Mouse (Mus musculus) spleen, postnatal 4 days (tissue): Measurements from ENCODE around the gene Enc1.
A peak's percentile ranks its signal among the peaks of the same experiment; 100 is the strongest.

ENCODE experiments used
- DNase-seq, 2 experiments: peaks; one replicate each; pipeline ENCODE4 v3.0.0; 2022; ENCODE audit warnings: low spot score in 2 of 2

Gene Enc1

GRCm38 (mm10) chr13:97227795-97228194 is 13.1 kb upstream of the Enc1 start:
- no peak for DNase-seq

- DNase-seq = no peak
Measured at GRCm38 (mm10) chr13:97230101-97230500, 10.8 kb upstream of the Enc1 start.

- no peak for DNase-seq
Measured at GRCm38 (mm10) chr13:97233092-97233491, 7.8 kb upstream of the Enc1 start.

GRCm38 (mm10) chr13:97234785-97235417 is 6.0 kb upstream of the Enc1 start:
- DNase-seq = peak; percentile 69 to 85

DNA sequence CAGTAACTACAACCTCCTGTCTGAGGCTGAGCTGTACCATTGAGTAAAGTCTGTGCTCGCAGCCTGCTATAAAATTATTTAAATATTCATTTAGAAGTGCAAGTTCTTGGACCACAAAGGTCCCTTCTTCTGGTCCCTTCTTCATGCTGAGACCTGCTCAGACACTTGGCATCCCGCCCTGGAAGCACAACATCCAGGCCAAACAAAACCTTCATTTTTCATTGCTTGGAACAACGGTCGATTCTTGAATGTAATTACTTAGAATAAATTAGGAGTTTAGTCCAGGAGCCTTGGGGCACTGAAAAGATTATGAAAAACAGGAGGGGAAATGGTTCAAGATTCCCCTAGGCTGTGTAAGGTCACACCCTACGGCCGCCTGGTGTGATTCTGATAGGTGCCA is 5.0 kb upstream of the Enc1 start:
- DNase-seq = no peak

- DNase-seq = no peak
Measured at GRCm38 (mm10) chr13:97237700-97238099, 3.2 kb upstream of the Enc1 start.

DNA sequence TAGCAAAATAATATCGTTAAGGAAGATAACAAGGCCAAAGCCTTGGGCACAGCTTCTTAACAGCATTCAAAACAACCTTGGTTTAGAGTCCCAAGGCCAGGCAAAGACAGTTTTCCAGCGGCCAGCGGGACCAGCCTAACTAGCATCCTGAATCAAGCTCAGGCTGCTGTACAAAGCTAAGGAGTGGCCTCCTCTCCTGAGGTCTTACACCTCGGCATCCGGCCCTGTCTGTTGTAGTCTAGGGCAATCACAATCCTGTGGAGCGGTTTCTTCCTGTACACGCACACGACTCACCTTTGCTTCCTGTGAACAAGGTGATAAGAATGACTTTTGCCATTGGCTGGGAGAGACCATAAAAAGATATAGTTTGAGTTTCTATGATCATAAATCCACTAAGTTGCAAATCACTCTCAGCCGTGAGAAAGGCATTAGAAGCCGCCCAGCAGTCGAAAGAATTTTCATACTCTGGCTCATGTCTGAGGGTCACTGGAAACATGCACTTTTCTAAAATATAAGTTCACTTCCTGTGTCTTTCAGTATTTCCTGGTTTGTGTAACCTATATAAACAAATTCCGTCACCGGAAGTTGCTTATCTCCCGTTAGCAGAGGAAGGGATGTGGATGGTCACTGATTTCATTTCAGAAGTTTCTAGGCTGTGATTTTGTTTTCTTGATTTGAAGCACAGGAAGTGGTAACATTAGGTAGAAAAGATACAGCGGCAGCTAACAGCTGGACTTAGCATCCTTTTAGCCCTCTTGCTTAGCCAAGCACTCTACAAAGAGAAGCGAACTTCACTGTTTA is 2.5 kb upstream of the Enc1 start:
- DNase-seq = no peak

- no peak for DNase-seq
Measured at GRCm38 (mm10) chr13:97239343-97240180, 1.3 kb upstream of the Enc1 start.

- DNase-seq = peak; percentile 48 to 75
Measured at GRCm38 (mm10) chr13:97240279-97240964, 483 bp upstream of the Enc1 start.

GRCm38 (mm10) chr13:97241787-97242280 is 929 bp downstream of the Enc1 start:
- no peak for DNase-seq

GRCm38 (mm10) chr13:97242716-97243115 is 1.8 kb downstream of the Enc1 start:
- no peak for DNase-seq

DNA sequence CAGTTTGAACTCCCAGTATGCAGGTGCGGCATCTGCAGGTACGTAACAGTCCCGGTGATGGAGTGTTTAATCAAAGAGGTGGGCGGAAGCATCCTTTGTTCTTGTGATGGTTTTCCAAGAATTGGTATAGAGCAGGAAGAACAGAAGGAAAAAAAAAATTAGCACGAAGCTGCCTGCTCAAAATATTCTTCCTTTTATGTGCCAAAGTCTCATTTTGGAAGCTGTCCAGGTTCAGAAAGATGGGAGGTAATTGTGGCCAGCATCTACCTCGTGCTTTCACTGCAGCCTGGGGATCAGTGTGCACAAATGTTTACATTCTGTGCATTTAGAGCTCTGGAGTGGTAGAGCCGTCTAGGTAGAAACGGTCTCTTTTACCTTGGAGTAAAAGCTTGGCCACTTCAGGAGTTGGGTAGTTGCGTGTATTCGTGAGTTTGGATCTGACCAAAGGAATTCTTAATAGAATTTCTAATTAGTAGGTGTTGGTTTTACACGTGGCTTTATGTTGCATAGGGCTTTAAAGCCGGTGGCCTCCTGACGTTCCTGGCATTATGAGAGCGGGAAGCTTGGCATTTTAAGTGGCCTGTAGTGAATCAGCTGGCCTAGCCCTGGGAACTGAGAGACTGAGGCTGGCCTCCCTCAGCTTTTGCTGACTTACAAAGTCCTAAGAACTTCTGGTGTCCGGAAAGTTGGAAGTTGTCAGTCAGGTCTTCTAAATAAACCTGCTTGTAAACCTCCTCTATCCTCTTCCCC is 3.2 kb downstream of the Enc1 start:
- DNase-seq = no peak

GRCm38 (mm10) chr13:97244712-97245105 is 3.8 kb downstream of the Enc1 start:
- DNase-seq = no peak

DNA sequence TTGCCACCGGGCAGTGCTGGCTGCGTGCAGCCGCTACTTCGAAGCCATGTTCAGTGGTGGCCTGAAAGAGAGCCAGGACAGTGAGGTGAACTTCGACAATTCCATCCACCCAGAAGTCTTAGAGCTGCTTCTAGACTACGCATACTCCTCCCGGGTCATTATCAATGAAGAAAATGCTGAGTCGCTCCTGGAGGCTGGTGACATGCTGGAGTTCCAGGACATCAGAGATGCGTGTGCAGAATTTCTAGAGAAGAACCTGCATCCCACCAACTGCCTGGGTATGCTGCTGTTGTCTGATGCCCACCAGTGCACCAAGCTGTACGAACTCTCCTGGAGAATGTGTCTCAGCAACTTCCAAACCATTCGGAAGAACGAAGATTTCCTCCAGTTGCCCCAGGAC is 4.3 kb downstream of the Enc1 start:
- DNase-seq = no peak

DNA sequence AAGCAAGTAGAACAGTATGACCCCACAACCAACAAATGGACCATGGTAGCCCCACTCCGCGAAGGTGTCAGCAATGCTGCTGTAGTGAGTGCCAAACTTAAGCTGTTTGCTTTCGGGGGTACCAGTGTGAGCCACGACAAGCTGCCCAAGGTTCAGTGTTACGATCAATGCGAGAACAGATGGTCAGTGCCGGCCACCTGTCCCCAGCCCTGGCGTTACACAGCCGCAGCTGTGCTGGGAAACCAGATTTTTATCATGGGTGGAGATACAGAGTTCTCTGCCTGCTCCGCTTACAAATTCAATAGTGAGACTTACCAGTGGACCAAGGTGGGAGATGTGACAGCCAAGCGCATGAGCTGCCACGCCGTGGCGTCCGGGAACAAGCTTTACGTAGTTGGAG is 5.3 kb downstream of the Enc1 start:
- no peak for DNase-seq

GRCm38 (mm10) chr13:97247754-97248153 is 6.8 kb downstream of the Enc1 start:
- DNase-seq = no peak

DNA sequence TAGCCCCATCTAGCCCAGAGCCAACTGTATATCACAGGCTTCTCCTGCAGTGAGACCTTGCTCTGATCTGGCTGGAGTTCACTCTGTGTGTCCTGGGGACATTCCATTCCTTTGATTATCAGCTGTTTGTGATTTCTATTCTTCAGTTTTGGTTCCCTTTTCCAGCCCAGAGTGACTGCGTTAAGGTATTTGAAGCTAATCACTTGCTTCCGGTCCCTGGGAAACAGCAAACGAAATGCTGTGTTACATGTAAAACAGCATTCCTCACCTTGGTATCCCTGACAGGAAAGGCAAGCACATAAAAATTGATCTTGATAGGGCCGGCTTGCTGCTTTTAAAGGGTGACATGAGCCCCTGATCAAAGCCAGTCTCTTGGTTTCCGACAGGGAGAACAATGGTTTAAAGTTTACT is 8.2 kb downstream of the Enc1 start:
- no peak for DNase-seq

DNA sequence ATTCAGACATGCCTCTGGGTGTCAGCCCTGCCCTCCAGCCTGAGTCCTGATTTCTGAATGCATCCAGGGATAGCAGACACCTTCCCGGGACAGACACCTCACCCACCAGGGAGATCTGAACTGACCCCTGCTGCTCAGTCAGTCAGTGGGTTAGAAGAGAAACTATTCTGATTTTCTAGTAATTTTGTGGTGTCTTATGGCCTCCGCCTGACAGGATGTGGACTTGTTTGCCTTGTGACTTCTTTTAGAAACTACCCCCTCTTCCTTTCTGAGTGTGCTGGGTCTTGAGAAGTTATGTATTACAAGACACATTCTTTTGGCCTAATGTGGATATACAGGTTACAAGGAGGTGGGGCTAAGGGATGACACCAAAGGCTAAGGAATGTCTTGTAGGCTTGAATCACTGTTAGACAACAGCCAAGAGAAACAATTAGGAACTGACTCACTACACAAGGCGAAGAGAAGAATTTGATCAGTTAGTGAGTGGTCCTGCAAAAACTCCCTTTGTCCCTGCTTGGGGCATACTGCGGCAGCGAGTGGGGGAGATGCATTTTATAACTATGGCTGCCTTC is 8.7 kb downstream of the Enc1 start:
- DNase-seq = no peak

- DNase-seq = no peak
Measured at GRCm38 (mm10) chr13:97250148-97250547, 9.2 kb downstream of the Enc1 start.

- no peak for DNase-seq
Measured at GRCm38 (mm10) chr13:97250551-97251380, 9.9 kb downstream of the Enc1 start.
